Mouse (Mus musculus) thymus, postnatal 10 days (tissue): ENCODE measurements at regions not wholly inside any gene's neighbourhood (a gene's known extent, or its start where the extent isn't known, plus 50 kb on each side); places are given as distances from the start of the nearest gene placed in this dataset.
A peak's percentile ranks its signal among the peaks of the same experiment; 100 is the strongest.

Experiments
- DNase-seq, 2 experiments: peaks; one replicate each; pipeline ENCODE4 v3.0.0; 2021; ENCODE audit warnings: low spot score in 2 of 2

GRCm38 (mm10) chr6:51208660-51209396 lies 223.6 kb upstream of the Nfe2l3 start:
- DNase-seq = peak in 1 of 2 experiments; percentile 71

DNA sequence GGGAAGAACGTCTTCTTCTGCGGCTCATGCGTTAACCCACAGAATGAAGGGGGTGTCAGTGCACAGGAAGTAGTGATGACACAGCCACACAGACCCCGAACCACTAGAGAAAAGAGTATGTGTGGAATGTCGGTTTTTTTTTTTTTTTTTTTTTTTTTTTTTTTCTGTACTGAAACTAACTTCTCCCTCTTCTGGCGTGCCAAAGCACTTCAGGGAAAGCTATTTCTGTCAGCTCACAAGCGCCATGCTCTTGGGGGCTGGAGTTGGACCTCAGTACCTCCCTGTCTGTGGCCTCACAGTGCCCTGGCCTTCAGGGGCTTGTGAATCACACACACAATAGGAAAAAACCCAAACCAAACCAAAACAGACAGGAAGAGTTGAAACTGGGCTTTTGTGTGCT lies 221.1 kb upstream of the Nfe2l3 start:
- no peak for DNase-seq

- no peak for DNase-seq
These were observed 220.3 kb upstream of the Nfe2l3 start for GRCm38 (mm10) chr6:51212216-51212615.

GRCm38 (mm10) chr6:51215371-51215770 lies 217.1 kb upstream of the Nfe2l3 start:
- DNase-seq = no peak

DNA sequence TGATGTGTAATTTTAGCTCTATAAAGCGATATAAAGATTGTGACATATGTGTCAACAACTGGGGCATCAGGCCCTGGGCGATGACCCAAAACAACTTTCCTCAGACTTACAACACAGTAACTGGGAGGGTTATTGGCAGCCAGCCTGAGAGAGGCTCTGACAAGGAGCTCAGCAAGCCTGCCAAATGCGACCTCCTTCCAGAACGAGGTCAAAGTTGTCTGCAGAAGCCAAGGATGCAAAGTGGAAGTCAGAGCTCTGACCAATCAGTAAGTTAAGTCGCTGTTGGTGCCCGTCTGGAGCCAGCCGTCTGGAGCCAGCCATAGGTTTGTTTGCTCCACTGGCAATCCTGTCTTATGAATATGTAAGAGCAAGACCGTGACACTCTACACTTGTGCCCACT lies 216.0 kb upstream of the Nfe2l3 start:
- DNase-seq = no peak

GRCm38 (mm10) chr6:51219691-51220090 lies 212.8 kb upstream of the Nfe2l3 start:
- no peak for DNase-seq

GRCm38 (mm10) chr6:51220778-51221177 lies 211.7 kb upstream of the Nfe2l3 start:
- DNase-seq = no peak

GRCm38 (mm10) chr6:51236077-51236740 lies 196.3 kb upstream of the Nfe2l3 start:
- no peak for DNase-seq

DNA sequence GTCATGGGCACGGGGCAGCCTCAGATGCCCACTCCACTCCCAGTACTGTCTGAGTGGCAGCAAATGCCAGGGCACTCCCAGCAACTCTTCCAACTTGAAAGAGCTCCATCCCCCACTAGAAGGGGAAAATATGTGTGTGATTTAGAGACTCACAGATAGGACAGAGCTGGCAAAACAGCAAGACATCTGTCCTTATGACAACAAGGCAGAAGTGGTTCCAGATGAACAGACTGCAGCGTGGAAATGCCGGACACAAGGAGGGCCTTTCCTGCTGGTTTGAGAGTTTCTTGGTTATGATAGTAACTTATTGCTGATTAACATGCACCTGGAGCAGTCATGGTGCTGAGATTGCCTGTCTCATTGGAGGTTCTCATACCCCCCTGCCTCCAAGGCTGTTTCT lies 192.4 kb upstream of the Nfe2l3 start:
- no peak for DNase-seq

DNA sequence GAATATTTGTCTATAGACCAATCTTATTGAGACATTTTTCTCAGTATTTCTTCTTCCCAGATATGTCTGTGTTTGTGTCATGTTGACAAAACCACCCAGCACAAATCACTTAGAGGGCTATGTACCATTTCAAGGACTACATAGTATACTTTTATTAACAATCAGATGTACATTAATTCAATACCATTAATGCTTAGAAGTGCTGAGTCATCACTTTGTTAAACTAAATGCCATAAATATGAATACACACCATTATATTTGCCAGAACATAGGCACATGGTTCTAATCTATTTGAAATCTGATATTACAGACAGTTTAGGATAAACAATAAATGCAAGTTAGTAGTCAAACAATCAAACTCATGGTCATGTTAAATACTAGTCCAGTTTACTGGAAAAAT lies 182.2 kb upstream of the Nfe2l3 start:
- DNase-seq = no peak

DNA sequence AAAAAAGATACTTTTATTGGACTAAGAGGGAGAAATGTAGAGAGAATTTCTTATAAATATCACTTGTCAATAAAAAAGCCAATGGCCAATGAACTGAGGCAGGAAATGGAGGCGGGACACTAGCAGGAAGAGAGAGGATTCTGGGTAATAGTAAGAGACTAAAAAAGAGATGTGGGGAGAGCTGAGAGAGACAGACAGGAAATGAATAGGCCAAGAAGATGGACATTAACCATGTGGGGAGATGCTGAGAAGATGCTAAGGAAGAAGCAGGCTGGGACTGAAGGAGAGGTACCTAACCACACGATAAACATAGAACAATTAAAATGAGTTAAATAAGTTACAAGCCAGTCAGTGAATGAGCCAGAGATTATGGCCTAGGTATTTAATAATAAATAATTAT lies 181.0 kb upstream of the Nfe2l3 start:
- no peak for DNase-seq

- no peak for DNase-seq
These were observed 179.7 kb upstream of the Nfe2l3 start for GRCm38 (mm10) chr6:51252721-51253120.

GRCm38 (mm10) chr6:51256631-51257030 lies 175.8 kb upstream of the Nfe2l3 start:
- DNase-seq = no peak

DNA sequence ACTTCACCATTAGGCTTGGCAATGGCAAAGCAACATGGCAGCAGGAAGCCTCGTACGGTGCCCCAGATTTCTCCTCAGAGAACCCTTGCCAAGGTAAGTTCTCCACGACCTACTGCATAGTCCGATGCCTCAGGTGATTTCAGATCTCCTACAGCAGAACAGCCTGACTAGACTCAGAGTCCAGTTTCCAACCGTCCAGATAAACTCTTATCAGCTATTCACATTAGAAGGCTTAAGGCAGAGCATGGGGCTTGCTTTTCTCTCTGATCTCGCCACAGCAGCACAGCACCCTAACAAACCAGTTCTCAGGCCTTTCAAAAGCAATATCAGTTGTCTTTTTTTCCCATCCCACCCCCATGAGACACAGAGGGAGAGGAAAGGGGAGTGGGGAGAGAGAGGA lies 174.9 kb upstream of the Nfe2l3 start:
- DNase-seq = no peak

DNA sequence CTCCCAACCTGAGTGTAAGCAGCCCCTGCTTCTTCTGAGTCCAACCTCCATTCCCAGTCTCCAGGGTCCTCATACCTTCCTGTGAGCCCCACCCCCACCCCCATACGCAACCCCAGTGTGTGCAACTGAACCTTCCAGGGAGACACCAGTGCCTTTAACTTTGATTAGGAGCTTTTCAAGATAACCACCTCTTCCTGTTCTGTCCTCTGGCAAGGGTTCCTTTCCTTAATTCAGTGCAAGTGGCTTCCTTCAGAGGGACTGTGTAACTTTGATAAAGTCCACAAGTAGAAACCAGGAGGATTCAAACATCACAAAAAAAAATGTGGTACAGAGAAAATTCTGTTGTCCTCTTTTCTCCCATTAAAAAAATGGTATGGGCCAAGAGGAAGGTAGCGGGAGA lies 174.2 kb upstream of the Nfe2l3 start:
- DNase-seq = no peak

DNA sequence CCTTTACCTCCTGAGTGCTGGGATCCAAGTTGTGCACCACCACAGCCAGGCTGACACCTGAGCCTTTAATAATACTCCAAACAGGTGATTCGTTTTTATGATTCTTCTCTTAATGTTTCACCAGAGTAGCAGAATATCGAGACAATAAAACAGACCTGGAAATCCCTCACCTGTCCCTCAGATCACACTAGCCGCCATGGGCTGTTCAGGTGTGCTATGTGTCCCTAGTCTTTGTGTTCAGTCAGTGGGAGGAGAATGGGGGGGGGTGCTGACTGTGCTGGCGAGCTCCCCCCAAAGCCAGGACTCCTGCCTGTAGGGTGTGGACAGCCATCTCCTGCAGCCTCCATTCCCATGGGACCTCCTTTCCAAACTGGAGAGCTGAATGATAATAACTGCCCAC lies 168.9 kb upstream of the Nfe2l3 start:
- no peak for DNase-seq

DNA sequence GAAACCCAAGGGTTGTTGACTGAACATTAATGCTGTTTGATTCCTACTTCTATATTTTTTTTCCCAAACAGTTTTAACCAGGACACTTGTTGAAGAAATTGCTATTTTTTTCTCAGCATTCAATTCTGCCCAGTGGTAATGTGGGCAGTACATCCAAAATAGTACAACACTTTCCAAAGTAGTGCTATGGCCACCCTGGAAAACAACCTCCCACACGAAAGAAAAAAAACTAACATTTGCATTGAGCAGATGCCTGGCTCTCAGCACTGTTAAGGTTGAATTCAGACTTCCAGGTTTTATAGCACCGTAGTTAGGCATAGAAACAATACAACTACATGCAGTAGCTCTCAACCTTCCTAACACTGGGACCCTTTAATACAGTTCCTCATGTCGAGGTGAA lies 167.1 kb upstream of the Nfe2l3 start:
- no peak for DNase-seq

GRCm38 (mm10) chr6:51266721-51267120 lies 165.7 kb upstream of the Nfe2l3 start:
- no peak for DNase-seq

DNA sequence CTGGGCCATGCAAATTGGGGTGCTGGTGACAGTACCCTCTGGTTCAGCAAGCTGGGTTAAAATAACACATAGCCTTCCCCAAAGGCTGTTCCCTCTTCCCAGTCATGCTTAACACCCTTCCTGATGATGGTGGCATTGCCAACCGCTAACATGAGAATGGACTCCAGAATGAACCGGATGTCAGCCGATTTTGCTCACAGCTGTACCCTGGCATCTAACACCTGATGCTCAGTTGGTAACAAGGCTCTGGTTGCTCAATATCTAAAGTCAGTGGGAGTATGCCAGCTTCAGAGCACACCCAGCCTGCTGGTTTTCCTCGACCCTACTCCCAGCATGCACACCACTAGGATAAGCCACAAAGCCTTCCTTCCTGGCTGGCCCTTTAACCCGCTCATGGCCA lies 164.6 kb upstream of the Nfe2l3 start:
- DNase-seq = no peak

- DNase-seq = no peak
These were observed 163.5 kb upstream of the Nfe2l3 start for GRCm38 (mm10) chr6:51268931-51269330.

GRCm38 (mm10) chr6:51269617-51270016 lies 162.9 kb upstream of the Nfe2l3 start:
- DNase-seq = peak in 1 of 2 experiments; percentile 4

- peak; percentile 91 to 93 for DNase-seq
These were observed 162.0 kb upstream of the Nfe2l3 start for GRCm38 (mm10) chr6:51270216-51271127.

- DNase-seq = no peak
These were observed 161.4 kb upstream of the Nfe2l3 start for GRCm38 (mm10) chr6:51271128-51271480.
